Mouse (Mus musculus): ENCODE data around the gene Insl6. TPM values are rescaled to one million over a fixed set of nuclear protein-coding genes. Genes with fewer than 3 reads are reported as not detected.

Gene Insl6
- 1.2 and 1.4 TPM in 2 replicates for polyA plus RNA-seq (2012; rRNA removed)

DNA sequence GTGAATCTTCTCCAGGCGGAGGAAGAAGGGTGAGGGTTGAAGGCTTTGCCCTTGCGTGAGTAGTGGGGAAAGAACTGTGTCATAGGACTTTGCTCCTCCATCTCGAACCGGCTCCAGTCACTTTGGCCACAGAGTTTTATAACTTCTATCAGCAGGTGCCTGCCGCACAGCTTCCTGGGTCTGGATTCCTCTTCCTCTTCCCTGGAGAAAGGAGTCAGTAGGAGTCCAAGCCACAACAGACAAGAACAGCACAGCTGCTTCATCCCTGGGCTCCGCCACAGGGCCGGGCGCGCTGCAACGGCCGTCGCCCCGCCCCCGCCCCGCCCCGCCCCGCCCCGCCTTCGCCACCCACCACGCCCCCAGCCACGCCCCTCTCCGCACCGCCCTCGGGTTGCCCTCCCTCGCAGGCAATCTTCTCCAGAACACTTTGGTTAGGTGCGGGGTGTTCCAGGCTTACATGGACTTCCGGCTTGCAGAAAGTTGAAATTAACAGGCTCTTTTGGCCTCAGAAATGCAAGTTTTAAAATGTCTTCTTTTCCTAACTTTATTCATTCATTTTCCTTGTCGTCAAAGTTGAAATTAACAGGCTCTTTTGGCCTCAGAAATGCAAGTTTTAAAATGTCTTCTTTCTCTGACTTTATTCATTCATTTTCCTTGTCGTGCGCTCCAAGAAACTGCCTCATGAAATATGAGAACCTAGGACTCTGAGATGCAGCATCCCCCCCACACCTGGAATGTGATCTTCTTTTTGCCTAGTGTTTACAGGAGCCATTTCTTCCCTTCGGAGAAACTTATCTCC lies at the start of gene Insl6:
Gene Insl6 (minus strand): TSS at position 304 of the 799 bp plus-strand sequence.

DNA sequence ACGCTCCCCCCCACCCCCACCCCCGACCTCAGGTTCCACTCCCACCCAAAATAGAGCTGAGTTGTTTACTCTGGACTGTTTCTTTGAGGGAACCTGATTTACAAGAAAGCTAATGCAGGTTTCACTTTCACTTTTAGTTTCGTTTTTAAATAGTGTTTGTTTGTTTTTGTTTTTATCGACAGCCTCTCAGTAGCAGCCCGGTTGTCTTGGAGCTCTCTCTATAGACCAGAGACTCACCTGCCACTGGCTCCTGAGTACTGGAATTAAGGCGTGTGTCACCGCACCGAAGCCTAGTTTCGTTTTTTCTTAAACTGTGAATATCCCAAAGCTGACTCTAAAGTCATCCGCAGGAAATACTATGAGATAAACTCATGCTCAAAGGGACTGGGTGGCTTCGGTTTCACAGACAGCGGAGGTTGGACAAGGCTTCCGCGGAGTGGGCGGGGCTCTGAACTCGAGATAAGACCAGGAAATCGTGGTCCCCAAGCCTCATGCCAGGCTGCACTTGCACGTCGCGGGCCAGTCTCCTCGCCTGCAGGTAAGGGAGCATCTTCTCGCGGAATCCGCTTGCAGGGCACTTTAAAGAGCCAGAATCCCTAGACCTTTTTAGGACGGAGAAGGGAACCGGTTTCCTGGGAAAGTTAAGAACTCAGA lies 41.9 kb upstream of the Insl6 start, which contains the start of the genes Plgrkt and Cd274:
Gene Plgrkt (minus strand): TSS at position 422 of the 654 bp plus-strand sequence.
Gene Cd274 (plus strand): TSS at position 487 of the 654 bp plus-strand sequence.

DNA sequence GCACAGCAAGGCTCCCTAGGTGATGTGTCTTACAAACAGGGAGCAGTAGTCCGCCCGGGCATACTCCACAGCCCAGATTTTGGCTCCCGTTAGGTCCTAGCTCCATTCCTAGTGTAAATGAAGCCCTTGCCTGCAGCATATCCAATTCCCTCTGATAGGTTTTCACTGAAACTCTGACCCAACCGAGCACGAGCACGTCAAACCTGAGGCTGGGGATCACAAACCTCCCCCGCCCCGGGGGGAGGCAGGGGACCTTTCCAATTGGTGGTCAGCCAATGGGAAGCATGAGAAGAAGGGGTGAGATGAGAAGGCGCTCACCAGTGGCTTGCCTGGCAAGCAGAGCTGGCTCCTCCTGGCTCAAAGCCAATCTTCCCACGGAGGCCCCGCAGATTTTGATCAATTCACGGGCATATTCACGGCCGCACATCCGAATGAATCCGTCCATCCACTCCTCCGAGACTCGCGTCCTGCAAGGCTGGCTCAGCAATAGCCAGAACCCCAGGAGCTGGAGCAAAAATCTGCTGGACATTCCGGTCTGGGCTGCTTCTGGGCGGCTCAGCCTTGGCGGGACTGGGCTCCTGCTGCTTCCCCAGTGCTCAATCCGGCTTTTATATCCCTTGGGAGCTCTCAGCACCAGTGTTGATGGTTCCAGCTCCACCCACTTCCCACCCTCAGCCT lies 9.1 kb upstream of the Insl6 start, which contains the start of gene Rln1:
Gene Rln1 (minus strand): TSS at position 603 of the 678 bp plus-strand sequence.

Other genes starting within 250 kb of the Insl6 start
- 37.9 and 38.6 TPM in 2 replicates for gene Rcl1, start 224.0 kb downstream of the Insl6 start, polyA plus RNA-seq (2012; rRNA removed)
- gene Jak2, start 73.5 kb downstream of the Insl6 start, polyA plus RNA-seq (2012; rRNA removed): 7.2 and 7.8 TPM in 2 replicates
- 0.04 TPM in 1 of 2 replicates, not detected in the other for gene Rln1, start 9.3 kb upstream of the Insl6 start, polyA plus RNA-seq (2012; rRNA removed)
- gene Plgrkt, start 42.0 kb upstream of the Insl6 start, polyA plus RNA-seq (2012; rRNA removed): 51.2 and 61.5 TPM in 2 replicates
- 5.8 and 6.8 TPM in 2 replicates for gene Cd274, start 42.1 kb upstream of the Insl6 start, polyA plus RNA-seq (2012; rRNA removed)
- gene Pdcd1lg2, start 85.6 kb upstream of the Insl6 start, polyA plus RNA-seq (2012; rRNA removed): 0.03 and 0.05 TPM in 2 replicates
- 5.7 and 6.1 TPM in 2 replicates for gene Ric1, start 196.9 kb upstream of the Insl6 start, polyA plus RNA-seq (2012; rRNA removed)